Mouse (Mus musculus): ENCODE results near the gene Slc17a9.

The Slc17a9 gene

GRCm38 (mm10) chr2:180754976-180755688, 30.1 kb downstream of the Slc17a9 start:
- ATAC-seq (ENCODE audit: low TSS enrichment), result no peak

- ATAC-seq (ENCODE audit: low TSS enrichment), result no peak
These were observed 30.8 kb downstream of the Slc17a9 start for GRCm38 (mm10) chr2:180755896-180756295.

- ATAC-seq (ENCODE audit: low TSS enrichment), result no peak
These were observed 31.7 kb downstream of the Slc17a9 start for GRCm38 (mm10) chr2:180756786-180757185.

GRCm38 (mm10) chr2:180758513-180759263, 33.6 kb downstream of the Slc17a9 start:
- no peak for ATAC-seq (ENCODE audit: low TSS enrichment)

- ATAC-seq (ENCODE audit: low TSS enrichment), result no peak
These were observed 39.9 kb downstream of the Slc17a9 start for GRCm38 (mm10) chr2:180764986-180765385.

DNA sequence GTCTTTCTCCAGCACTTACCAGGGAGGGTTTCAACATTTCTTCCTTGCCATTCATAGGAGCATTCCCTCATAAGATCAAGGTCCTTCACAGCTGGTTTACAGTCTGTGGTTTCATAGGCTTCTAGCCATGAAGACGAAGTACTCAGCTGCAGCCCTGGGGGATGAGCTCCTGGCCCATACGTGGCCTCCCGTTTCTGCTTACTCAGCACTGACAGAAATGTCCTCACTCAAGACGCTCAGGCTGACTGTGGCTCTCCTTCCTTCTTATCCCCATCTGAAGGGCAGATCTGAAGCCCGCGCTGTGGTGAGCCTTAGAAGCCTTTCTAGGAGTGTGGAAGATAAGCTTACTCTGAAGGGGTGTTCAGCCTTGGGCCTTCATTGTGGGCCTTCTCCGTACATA, 40.6 kb downstream of the Slc17a9 start:
- ATAC-seq (ENCODE audit: low TSS enrichment), result no peak

GRCm38 (mm10) chr2:180775223-180775622, 50.2 kb downstream of the Slc17a9 start:
- no peak for ATAC-seq (ENCODE audit: low TSS enrichment)

GRCm38 (mm10) chr2:180775641-180776040, 50.6 kb downstream of the Slc17a9 start:
- ATAC-seq (ENCODE audit: low TSS enrichment), result no peak

GRCm38 (mm10) chr2:180776793-180777192, 51.7 kb downstream of the Slc17a9 start, which contains the start of gene Bhlhe23:
TSS of gene Bhlhe23 (minus strand) at chr2:180776900.
- no peak for ATAC-seq (ENCODE audit: low TSS enrichment)

GRCm38 (mm10) chr2:180779226-180780104, 54.4 kb downstream of the Slc17a9 start:
- peak; percentile 65; the same call in 1 of the 2 replicates for ATAC-seq (ENCODE audit: low TSS enrichment)

DNA sequence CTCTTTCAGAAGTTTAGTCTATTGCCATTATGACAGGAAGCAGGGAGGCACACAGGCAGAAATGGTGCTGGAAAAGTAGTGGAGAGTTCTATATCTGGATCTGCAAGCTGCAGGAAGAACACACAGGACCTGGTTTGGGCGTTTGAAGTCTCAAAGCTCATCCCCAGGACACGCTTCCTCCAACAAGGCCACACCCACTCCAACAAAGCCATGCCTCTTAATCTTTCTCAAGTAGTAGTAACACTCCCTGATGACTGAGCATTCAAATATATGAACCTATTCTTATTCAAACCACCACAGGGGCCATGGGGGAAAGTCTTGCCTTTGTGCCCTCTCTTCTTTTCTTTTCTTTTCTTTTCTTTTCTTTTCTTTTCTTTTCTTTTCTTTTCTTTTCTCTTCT, 55.2 kb downstream of the Slc17a9 start:
- ATAC-seq (ENCODE audit: low TSS enrichment), result no peak

- no peak for ATAC-seq (ENCODE audit: low TSS enrichment)
These were observed 61.7 kb downstream of the Slc17a9 start for GRCm38 (mm10) chr2:180786732-180787131.

GRCm38 (mm10) chr2:180787566-180788232, 62.6 kb downstream of the Slc17a9 start:
- no peak for ATAC-seq (ENCODE audit: low TSS enrichment)

DNA sequence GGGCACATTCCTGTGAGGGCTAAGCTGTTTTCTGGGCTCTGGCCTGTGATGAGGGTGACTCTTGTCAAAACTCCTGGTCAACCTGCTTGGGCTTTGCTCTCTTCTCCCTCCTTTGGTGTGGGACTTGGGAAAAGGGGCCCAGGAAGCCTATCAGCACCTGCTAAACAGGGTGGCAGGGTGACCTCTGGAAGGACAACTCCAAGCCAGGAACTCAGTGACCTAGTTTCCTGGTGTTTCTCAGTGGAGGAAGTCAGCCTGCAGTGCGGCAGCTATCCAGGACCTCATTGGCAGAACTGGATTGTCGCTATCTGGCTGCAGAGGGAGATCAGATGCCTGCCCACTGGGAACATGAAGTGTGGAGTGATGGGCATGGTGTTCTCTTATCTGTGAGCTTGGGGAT, 63.3 kb downstream of the Slc17a9 start:
- ATAC-seq (ENCODE audit: low TSS enrichment), result no peak

DNA sequence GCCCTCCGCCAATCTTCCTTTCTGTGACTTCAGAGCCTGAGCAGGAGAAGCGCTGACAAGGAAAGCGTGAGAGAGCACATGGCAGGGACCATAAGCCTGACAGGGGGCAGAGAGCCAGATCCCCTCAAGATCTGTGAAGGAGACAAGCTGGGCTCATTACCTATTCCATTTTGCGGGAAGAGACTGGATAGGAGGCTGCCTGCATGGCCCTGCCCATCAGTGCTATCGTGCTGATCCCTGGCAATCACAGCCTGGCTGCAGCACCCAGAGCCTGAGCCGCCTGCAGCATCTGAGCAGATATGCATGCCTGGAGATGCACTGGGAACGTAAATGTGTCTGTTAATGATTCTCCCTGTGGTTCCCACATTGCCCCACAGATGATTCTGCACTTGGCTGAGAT, 63.8 kb downstream of the Slc17a9 start:
- ATAC-seq (ENCODE audit: low TSS enrichment), result peak; percentile 67

DNA sequence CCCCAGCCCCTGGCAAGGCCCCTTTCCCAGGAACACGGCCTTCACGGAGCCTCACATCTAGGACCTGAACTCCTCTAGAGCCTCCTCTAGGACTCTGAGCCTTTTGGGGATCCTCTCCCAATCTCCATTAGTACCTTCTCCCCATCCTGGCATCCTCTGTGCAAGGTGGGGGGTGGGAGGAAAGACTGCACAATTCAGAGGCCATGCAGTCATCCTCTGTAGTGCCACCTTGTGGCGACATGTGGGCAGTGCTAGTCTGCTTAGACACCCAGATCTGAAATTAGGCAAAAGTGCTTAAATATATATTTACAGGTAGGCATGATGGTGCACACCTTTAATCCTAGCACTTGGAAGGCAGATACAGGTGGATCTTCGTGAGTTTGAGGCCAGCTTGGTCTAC, 66.6 kb downstream of the Slc17a9 start:
- ATAC-seq (ENCODE audit: low TSS enrichment), result no peak

Data from frontal cortex, adult (tissue).